Mouse (Mus musculus) limb, embryonic 14.5 days (tissue): ENCODE data around the gene Parp4. TPM values are rescaled to one million over a fixed set of nuclear protein-coding genes. Genes with fewer than 3 reads are reported as not detected.

Experiments
- ATAC-seq: fragments of 200-750 bp; cut with Nextera tagmentation; 2 replicates; pipeline ENCODE4 v1.8.0; 2017; ENCODE audit warnings: low read depth, moderate number of reproducible peaks, moderate TSS enrichment; ENCODE audit not compliant: low FRiP score
- DNase-seq: peaks from one replicate; pipeline ENCODE4 v3.0.0-alpha.2; 2015; ENCODE audit warnings: low spot score
- H3K27ac ChIP-seq: fragments of 300-500 bp; sonication (generic); replicated peaks from 2 replicates; pipeline ENCODE4 v1.5.1; 2014; ENCODE audit warnings: low read depth, mild to moderate bottlenecking, low read length, moderate library complexity, mixed read lengths
- H3K27me3 ChIP-seq: fragments of 300-500 bp; sonication (generic); 2 replicates; pipeline ENCODE4 v1.6.1; 2014; ENCODE audit warnings: low read length, mixed read lengths; ENCODE audit not compliant: control insufficient read depth, insufficient read depth
- H3K36me3 ChIP-seq: fragments of 300-500 bp; sonication (generic); 2 replicates; pipeline ENCODE4 v1.6.1; 2014; ENCODE audit warnings: mild to moderate bottlenecking, low read length, moderate library complexity, mixed read lengths; ENCODE audit not compliant: control insufficient read depth, insufficient read depth
- H3K4me1 ChIP-seq: fragments of 300-500 bp; sonication (generic); 2 replicates; pipeline ENCODE4 v1.6.1; 2014; ENCODE audit warnings: antibody characterized with exemption, low read length, mixed read lengths; ENCODE audit not compliant: control insufficient read depth, insufficient read depth
- H3K4me2 ChIP-seq: fragments of 300-500 bp; sonication (generic); replicated peaks from 2 replicates; pipeline ENCODE4 v1.6.1; 2014; ENCODE audit warnings: low read depth, mild to moderate bottlenecking, low read length, moderate library complexity; ENCODE audit not compliant: severe bottlenecking
- H3K4me3 ChIP-seq: fragments of 300-500 bp; sonication (generic); replicated peaks from 2 replicates; pipeline ENCODE4 v1.5.1; 2014; ENCODE audit warnings: low read length
- H3K9ac ChIP-seq: fragments of 300-500 bp; sonication (generic); 2 replicates; pipeline ENCODE4 v1.6.1; 2014; ENCODE audit warnings: mild to moderate bottlenecking, low read depth, low read length, moderate library complexity; ENCODE audit not compliant: severe bottlenecking
- H3K9me3 ChIP-seq: fragments of 300-500 bp; sonication (generic); 2 replicates; pipeline ENCODE4 v1.6.1; 2016; ENCODE audit warnings: low read length; ENCODE audit not compliant: control insufficient read depth
- POLR2A ChIP-seq: fragments of 200-500 bp; IDR thresholded peaks from 2 replicates; pipeline ENCODE4 v1.8.0; 2012; ENCODE audit warnings: inconsistent platforms, mild to moderate bottlenecking, moderate library complexity, borderline replicate concordance; ENCODE audit not compliant: insufficient read depth, insufficient read length; ENCODE audit errors: extremely low read depth
- WGBS: fragments of 180-500 bp; shearing (Covaris S2); extraction: QIAGEN DNeasy Blood & Tissue Kit; methylation state at CpG from one replicate; pipeline ENCODE4 v1.1.7; 2014; 5-methylcytosine and 5-hydroxymethylcytosine counted together
- polyA plus RNA-seq, 2 experiments: library from polyadenylated mRNA; depleted of rRNA in 1 of 2; stranded (reverse) in 1 of 2; unstranded in 1 of 2; fragments of >200 nt; fragmentation: Nextera tagmentation in 1 of 2; extraction: Ambion mirVana in 1 of 2; gene quantifications; 2 replicates each; pipeline versions ENCODE4 v1.2.1 to v1.2.3; 2012 to 2014

Gene Parp4
- polyA plus RNA-seq, 2 experiments, result 3.9 to 5.2 TPM

- no peaks in the 10 kb centered on the region for H3K27me3 ChIP-seq
- peak within 1 kb of the TSS; percentile 69 for H3K4me2 ChIP-seq
- H3K4me1 ChIP-seq, result peaks cover 15% of the 10 kb centered on the region
- peaks cover 7% of the 10 kb centered on the region for H3K36me3 ChIP-seq
- ATAC-seq, result peak; percentile 99
- H3K9ac ChIP-seq, result peak within 1 kb of the TSS; percentile 85
- peak within 1 kb of the TSS; percentile 94 for H3K4me3 ChIP-seq
- H3K27ac ChIP-seq, result peak within 1 kb of the TSS; percentile 78
- 1% methylated on average over 68 of the region's 70 CpGs for WGBS
- DNase-seq, result peak; percentile 95
- 0 out of 2 replicates have a peak, but pooled peaks have one; percentile 57 for TF ChIP-seq POLR2A
- no peaks in the 10 kb centered on the region for H3K9me3 ChIP-seq
Observed at GRCm38 (mm10) chr14:56667969-56668802, 92.8 kb downstream of the Parp4 start, which contains the start of gene Mphosph8. Gene Mphosph8, plus strand, starts transcription at chr14:56668248.

GRCm38 (mm10) chr14:56669046-56669620 lies 93.7 kb downstream of the Parp4 start:
- Histone ChIP-seq H3K4me1 (peaks cover 15% of the 10 kb centered on the region), H3K4me3 (peak overlapping the region; percentile 94), H3K36me3 (peaks cover 13% of the 10 kb centered on the region), H3K4me2 (peak overlapping the region; percentile 69), H3K9ac (peak overlapping the region; percentile 85), H3K27ac (no peak overlapping the region), H3K9me3 (no peaks in the 10 kb centered on the region), H3K27me3 (no peaks in the 10 kb centered on the region)
- DNase-seq, result no peak
- no peak for ATAC-seq
- 8% methylated on average over 13 of the region's 13 CpGs for WGBS
- TF ChIP-seq POLR2A, result no peak

- WGBS, result 48% methylated on average over 1 of the region's 1 CpGs
- ATAC-seq, result no peak
- no peak overlapping the region for H3K4me3 ChIP-seq
- H3K27ac ChIP-seq, result no peak overlapping the region
- H3K4me2 ChIP-seq, result no peak overlapping the region
- TF ChIP-seq POLR2A, result no peak
- DNase-seq, result no peak
- H3K27me3 ChIP-seq, result no peaks in the 10 kb centered on the region
- H3K9ac ChIP-seq, result no peak overlapping the region
- H3K4me1 ChIP-seq, result no peaks in the 10 kb centered on the region
- H3K9me3 ChIP-seq, result no peaks in the 10 kb centered on the region
- H3K36me3 ChIP-seq, result peaks cover 74% of the 10 kb centered on the region
Observed at GRCm38 (mm10) chr14:56685426-56685825, 110.0 kb downstream of the Parp4 start.

DNA sequence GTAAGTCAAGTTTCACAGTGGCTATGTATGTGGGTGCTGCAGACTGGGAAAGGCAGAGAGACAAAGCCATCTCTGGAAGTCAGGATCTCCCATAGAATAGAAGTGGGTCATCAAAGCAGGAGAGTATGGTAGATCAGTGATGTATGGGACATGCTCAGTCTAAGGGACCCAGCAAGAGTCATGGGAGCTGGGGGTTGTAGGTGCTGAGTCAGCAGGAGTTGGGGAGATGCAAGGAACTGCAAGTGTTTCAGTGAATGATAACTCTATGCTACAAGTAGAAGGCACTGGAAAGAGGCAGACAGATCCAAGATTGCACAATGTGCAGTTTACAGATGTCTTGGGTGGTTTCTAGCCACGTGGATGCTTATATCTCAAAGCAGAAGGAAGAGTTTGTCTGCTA lies 113.7 kb downstream of the Parp4 start:
- Histone ChIP-seq H3K27me3 (no peaks in the 10 kb centered on the region), H3K4me3 (no peak overlapping the region), H3K4me2 (no peak overlapping the region), H3K4me1 (no peaks in the 10 kb centered on the region), H3K27ac (no peak overlapping the region), H3K9ac (no peak overlapping the region), H3K36me3 (peaks cover 87% of the 10 kb centered on the region), H3K9me3 (no peaks in the 10 kb centered on the region)
- ATAC-seq, result no peak
- no peak for TF ChIP-seq POLR2A
- no peak for DNase-seq
- 90% methylated on average over 1 of the region's 1 CpGs for WGBS

GRCm38 (mm10) chr14:56689766-56690165 lies 114.3 kb downstream of the Parp4 start:
- Histone ChIP-seq H3K36me3 (peaks cover 87% of the 10 kb centered on the region), H3K27ac (no peak overlapping the region), H3K4me2 (no peak overlapping the region), H3K27me3 (no peaks in the 10 kb centered on the region), H3K4me1 (no peaks in the 10 kb centered on the region), H3K4me3 (no peak overlapping the region), H3K9me3 (no peaks in the 10 kb centered on the region), H3K9ac (no peak overlapping the region)
- DNase-seq (no peak), ATAC-seq (no peak)
- WGBS, result 76% methylated on average over 1 of the region's 1 CpGs
- no peak for TF ChIP-seq POLR2A
